ENCODE assay signal across 8 mouse cellular contexts in genomic region chr15:99874612-99875333, GRCm38 (mm10). TPM values are rescaled to one million over a fixed set of nuclear protein-coding genes. Genes with fewer than 3 reads are reported as not detected.
DNase-seq lines count a peak whose midpoint lies in the region; ATAC-seq and TF ChIP-seq lines count a peak whose summit lies in the region.

No protein-coding gene starts in this region.

- DNase-seq in spleen, adult 2 months (ENCODE audit: low read depth in 1 of 2, low spot score in 2 of 2) = no peak
- DNase-seq in spleen, postnatal 10 days (ENCODE audit: low spot score in 2 of 2) = no peak
- DNase-seq in cerebellum, postnatal 36 days = peak; percentile 13 to 34
- peak; percentile 24 to 48 for DNase-seq in heart, postnatal 10 days
- peak; percentile 10 to 26 for DNase-seq in layer of hippocampus, postnatal 10 days (ENCODE audit: low spot score in 2 of 2)
- no peak for DNase-seq in left cerebral cortex, postnatal 36 days (ENCODE audit: low spot score in 2 of 2)
- DNase-seq in ovary, postnatal 10 days (ENCODE audit: low spot score) = no peak

- peak; percentile 78 for ATAC-seq in midbrain, embryonic 13.5 days

- peak overlapping the region; percentile 80 for H3K9ac ChIP-seq in midbrain, embryonic 13.5 days (replicated peaks)

- no peaks in the 10 kb centered on the region for H3K36me3 ChIP-seq in spleen, adult 2 months (ENCODE audit: control insufficient read depth, insufficient read depth, low read length)
- H3K36me3 ChIP-seq in midbrain, embryonic 13.5 days = no peaks in the 10 kb centered on the region

- intact Hi-C loops in heart, postnatal 10 days (cut with DNase I) = loop anchor here (5.0 kb wide), 1 partner anchor 72 kb away; no protein-coding TSS in a partner anchor
- intact Hi-C loops in left cerebral cortex, postnatal 36 days (cut with DNase I) = no loop called here

- 6% methylated on average over 30 of the region's 30 CpGs for WGBS in spleen, adult 2 months
- WGBS in midbrain, embryonic 13.5 days = 2% methylated on average over 30 of the region's 30 CpGs

- peaks cover 4% of the 10 kb centered on the region for H3K4me1 ChIP-seq in spleen, adult 2 months (ENCODE audit: control insufficient read depth, insufficient read depth, insufficient read length)
- peaks cover 16% of the 10 kb centered on the region for H3K4me1 ChIP-seq in midbrain, embryonic 13.5 days (replicated peaks)

- peak overlapping the region; percentile 96 for H3K4me2 ChIP-seq in midbrain, embryonic 13.5 days (replicated peaks)

- no peaks in the 10 kb centered on the region for H3K27me3 ChIP-seq in spleen, adult 2 months (ENCODE audit: control insufficient read depth, insufficient read depth, low read length)
- no peaks in the 10 kb centered on the region for H3K27me3 ChIP-seq in midbrain, embryonic 13.5 days

- no peaks in the 10 kb centered on the region for H3K9me3 ChIP-seq in midbrain, embryonic 13.5 days

- TF ChIP-seq POLR2A in spleen, adult 2 months (IDR thresholded peaks at IDR 0.05; ENCODE audit: low read depth, low read length) = no peak

- no peak for TF ChIP-seq CTCF in spleen, adult 2 months (IDR thresholded peaks at IDR 0.05; ENCODE audit: extremely low read depth, insufficient read depth, insufficient read length, insufficient replicate concordance)

- no peak overlapping the region for H3K27ac ChIP-seq in spleen, adult 2 months (ENCODE audit: insufficient read depth, low read length)
- H3K27ac ChIP-seq in midbrain, embryonic 13.5 days = no peak overlapping the region

- H3K4me3 ChIP-seq in spleen, adult 2 months (ENCODE audit: extremely low read depth, insufficient read depth, insufficient read length) = peak overlapping the region; percentile 59
- peak overlapping the region; percentile 80 for H3K4me3 ChIP-seq in midbrain, embryonic 13.5 days (replicated peaks)

RNA-seq across cellular contexts. Expression of gene Lima1, which starts 0.5 kb away (rescaled TPM):
- polyA plus RNA-seq in spleen, adult 2 months (2012; rRNA removed) = 7.7 and 7.8 TPM in 2 replicates
- total RNA-seq in heart, postnatal 10 days (2021) = 10 to 100 TPM; 27.9 to 32.8 TPM
- 10 to 100 TPM; 15.3 to 15.5 TPM for total RNA-seq in layer of hippocampus, postnatal 10 days (2021)
- polyA plus RNA-seq in midbrain, embryonic 13.5 days (2015; fragmentation: Nextera tagmentation; extraction: Ambion mirVana) = 17.1 and 17.2 TPM in 2 replicates
- 10 to 100 TPM in 1 of 2 experiments, 1 to 10 TPM in 1; 8.2 to 10.7 TPM for total RNA-seq in left cerebral cortex, postnatal 36 days (2021)

Comparison
In these comparisons a context has a peak if more than half of its experiments do, and no peak if none do; other contexts are left out.
1. DNase-seq: peak in cerebellum, postnatal 36 days (2 of 2), heart, postnatal 10 days (2 of 2) and layer of hippocampus, postnatal 10 days (2 of 2); none in spleen, adult 2 months (0 of 2), spleen, postnatal 10 days (0 of 2), left cerebral cortex, postnatal 36 days (0 of 2) and ovary, postnatal 10 days (single experiment).